Mouse (Mus musculus) forebrain, embryonic 16.5 days (tissue): ENCODE results near the gene Sh3gl3. TPM values are rescaled to one million over a fixed set of nuclear protein-coding genes. Genes with fewer than 3 reads are reported as not detected.

Experiments used
- ATAC-seq: fragments of 200-750 bp; cut with Nextera tagmentation; 2 replicates; pipeline ENCODE4 v1.8.0; 2017; ENCODE audit warnings: mild to moderate bottlenecking, moderate library complexity
- H3K27ac ChIP-seq: fragments of 300-500 bp; sonication (generic); 2 replicates; pipeline ENCODE4 v1.5.1; 2014; ENCODE audit warnings: low read length, control low read depth
- H3K27me3 ChIP-seq: fragments of 300-500 bp; sonication (generic); replicated peaks from 2 replicates; pipeline ENCODE4 v1.6.1; 2014; ENCODE audit warnings: low read length; ENCODE audit not compliant: control insufficient read depth, insufficient read depth
- H3K36me3 ChIP-seq: fragments of 300-500 bp; sonication (generic); 2 replicates; pipeline ENCODE4 v1.6.1; 2014; ENCODE audit not compliant: control insufficient read depth, insufficient read depth
- H3K4me1 ChIP-seq: fragments of 300-500 bp; sonication (generic); replicated peaks from 2 replicates; pipeline ENCODE4 v1.6.1; 2014; ENCODE audit warnings: low read length; ENCODE audit not compliant: control insufficient read depth, insufficient read depth
- H3K4me2 ChIP-seq: fragments of 300-500 bp; sonication (generic); 2 replicates; pipeline ENCODE4 v1.6.1; 2014; ENCODE audit warnings: mild to moderate bottlenecking, low read length, control low read depth
- H3K4me3 ChIP-seq: fragments of 300-500 bp; sonication (generic); replicated peaks from 2 replicates; pipeline ENCODE4 v1.5.1; 2014; ENCODE audit warnings: mild to moderate bottlenecking, low read length, control low read depth
- H3K9ac ChIP-seq: fragments of 300-500 bp; sonication (generic); replicated peaks from 2 replicates; pipeline ENCODE4 v1.6.1; 2014; ENCODE audit warnings: low read depth, low read length, control low read depth
- H3K9me3 ChIP-seq: fragments of 300-500 bp; sonication (generic); 2 replicates; pipeline ENCODE4 v1.6.1; 2016; ENCODE audit warnings: low read length; ENCODE audit not compliant: control insufficient read depth
- WGBS: fragments of 180-500 bp; shearing (Covaris S2); extraction: QIAGEN DNeasy Blood & Tissue Kit; methylation state at CpG from one replicate; pipeline ENCODE4 v1.1.7; 2014; 5-methylcytosine and 5-hydroxymethylcytosine counted together
- polyA plus RNA-seq: library from polyadenylated mRNA; unstranded; fragments of >200 nt; fragmentation: Nextera tagmentation; extraction: Ambion mirVana; gene quantifications from 2 replicates; pipeline ENCODE4 v1.2.1, GENCODE M21; 2015

Gene Sh3gl3
- polyA plus RNA-seq, 1 experiment from 2014 or later: 63.4 TPM

- 24% methylated on average over 2 of the region's 2 CpGs for WGBS
- H3K27ac ChIP-seq: no peak overlapping the region
- H3K9me3 ChIP-seq: no peaks in the 10 kb centered on the region
- 0 out of 2 replicates have a peak, but pooled peaks cover 3% of the 10 kb centered on the region for H3K4me1 ChIP-seq
- H3K4me3 ChIP-seq: no peak overlapping the region
- H3K4me2 ChIP-seq: no peak overlapping the region
- no peaks in the 10 kb centered on the region for H3K27me3 ChIP-seq
- H3K9ac ChIP-seq: no peak overlapping the region
- no peak for ATAC-seq
- no peaks in the 10 kb centered on the region for H3K36me3 ChIP-seq
Observed at GRCm38 (mm10) chr7:82182781-82183180, 9.1 kb downstream of the Sh3gl3 start.

- no peak for ATAC-seq
- H3K4me2 ChIP-seq: no peak overlapping the region
- WGBS: 92% methylated on average over 11 of the region's 11 CpGs
- no peaks in the 10 kb centered on the region for H3K9me3 ChIP-seq
- H3K36me3 ChIP-seq: no peaks in the 10 kb centered on the region
- H3K4me1 ChIP-seq: no peaks in the 10 kb centered on the region
- H3K9ac ChIP-seq: no peak overlapping the region
- no peak overlapping the region for H3K27ac ChIP-seq
- H3K4me3 ChIP-seq: no peak overlapping the region
- H3K27me3 ChIP-seq: no peaks in the 10 kb centered on the region
Observed at GRCm38 (mm10) chr7:82191604-82192003, 18.0 kb downstream of the Sh3gl3 start.

- H3K4me1 ChIP-seq: no peaks in the 10 kb centered on the region
- no peaks in the 10 kb centered on the region for H3K27me3 ChIP-seq
- H3K4me3 ChIP-seq: no peak overlapping the region
- no peaks in the 10 kb centered on the region for H3K9me3 ChIP-seq
- no peaks in the 10 kb centered on the region for H3K36me3 ChIP-seq
- ATAC-seq: no peak
- no peak overlapping the region for H3K27ac ChIP-seq
- no peak overlapping the region for H3K9ac ChIP-seq
- 95% methylated on average over 4 of the region's 4 CpGs for WGBS
- H3K4me2 ChIP-seq: no peak overlapping the region
Observed at GRCm38 (mm10) chr7:82192512-82192911, 18.9 kb downstream of the Sh3gl3 start.

- H3K36me3 ChIP-seq: no peaks in the 10 kb centered on the region
- no peak overlapping the region for H3K9ac ChIP-seq
- H3K4me3 ChIP-seq: no peak overlapping the region
- WGBS: 85% methylated on average over 7 of the region's 7 CpGs
- no peaks in the 10 kb centered on the region for H3K27me3 ChIP-seq
- no peak for ATAC-seq
- no peak overlapping the region for H3K27ac ChIP-seq
- H3K4me2 ChIP-seq: no peak overlapping the region
- no peaks in the 10 kb centered on the region for H3K9me3 ChIP-seq
- H3K4me1 ChIP-seq: no peaks in the 10 kb centered on the region
Observed at GRCm38 (mm10) chr7:82203111-82203510, 29.5 kb downstream of the Sh3gl3 start.

- no peaks in the 10 kb centered on the region for H3K27me3 ChIP-seq
- H3K36me3 ChIP-seq: no peaks in the 10 kb centered on the region
- no peak overlapping the region for H3K27ac ChIP-seq
- no peak overlapping the region for H3K4me2 ChIP-seq
- H3K9ac ChIP-seq: no peak overlapping the region
- 76% methylated on average over 12 of the region's 12 CpGs for WGBS
- no peaks in the 10 kb centered on the region for H3K4me1 ChIP-seq
- ATAC-seq: no peak
- no peak overlapping the region for H3K4me3 ChIP-seq
- H3K9me3 ChIP-seq: no peaks in the 10 kb centered on the region
Observed at GRCm38 (mm10) chr7:82204014-82204784, 30.6 kb downstream of the Sh3gl3 start.

GRCm38 (mm10) chr7:82204975-82205374 is 31.3 kb downstream of the Sh3gl3 start:
- Histone ChIP-seq H3K9ac (no peak overlapping the region), H3K36me3 (no peaks in the 10 kb centered on the region), H3K27ac (no peak overlapping the region), H3K27me3 (no peaks in the 10 kb centered on the region), H3K4me3 (no peak overlapping the region), H3K4me1 (no peaks in the 10 kb centered on the region), H3K9me3 (no peaks in the 10 kb centered on the region), H3K4me2 (no peak overlapping the region)
- no peak for ATAC-seq
- WGBS: 85% methylated on average over 3 of the region's 3 CpGs

- H3K9ac ChIP-seq: no peak overlapping the region
- no peaks in the 10 kb centered on the region for H3K27me3 ChIP-seq
- no peaks in the 10 kb centered on the region for H3K4me1 ChIP-seq
- 87% methylated on average over 8 of the region's 8 CpGs for WGBS
- no peak for ATAC-seq
- H3K27ac ChIP-seq: no peak overlapping the region
- H3K4me3 ChIP-seq: no peak overlapping the region
- no peaks in the 10 kb centered on the region for H3K9me3 ChIP-seq
- no peaks in the 10 kb centered on the region for H3K36me3 ChIP-seq
- no peak overlapping the region for H3K4me2 ChIP-seq
Observed at GRCm38 (mm10) chr7:82206787-82207186, 33.1 kb downstream of the Sh3gl3 start.

- ATAC-seq: no peak
- H3K27ac ChIP-seq: no peak overlapping the region
- WGBS: 42% methylated on average over 9 of the region's 9 CpGs
Observed at GRCm38 (mm10) chr7:82221380-82221933, 47.8 kb downstream of the Sh3gl3 start.

GRCm38 (mm10) chr7:82223906-82224846 is 50.5 kb downstream of the Sh3gl3 start:
- no peaks in the 10 kb centered on the region for H3K27me3 ChIP-seq
- H3K27ac ChIP-seq: no peak overlapping the region
- no peaks in the 10 kb centered on the region; the same call in 1 of the 2 replicates for H3K4me1 ChIP-seq
- no peak overlapping the region for H3K4me2 ChIP-seq
- no peak for ATAC-seq
- H3K36me3 ChIP-seq: no peaks in the 10 kb centered on the region
- no peak overlapping the region for H3K4me3 ChIP-seq
- 29% methylated on average over 10 of the region's 10 CpGs for WGBS
- no peak overlapping the region for H3K9ac ChIP-seq
- no peaks in the 10 kb centered on the region for H3K9me3 ChIP-seq

More at GRCm38 (mm10) chr7:82221380-82221933, 47.8 kb downstream of the Sh3gl3 start:
- Histone ChIP-seq H3K9ac (no peak overlapping the region), H3K4me1 (no peaks in the 10 kb centered on the region; the same call in 1 of the 2 replicates), H3K4me3 (no peak overlapping the region), H3K27me3 (no peaks in the 10 kb centered on the region), H3K9me3 (no peaks in the 10 kb centered on the region), H3K4me2 (no peak overlapping the region), H3K36me3 (no peaks in the 10 kb centered on the region)
